Mouse (Mus musculus) left cerebral cortex, adult 11 months (tissue): ENCODE data around the gene Surf1.
"Not testable (repeated sequence)": the region's sequence is repeated elsewhere in the genome, so short reads cannot be mapped to it uniquely, and the experiment has no call there.

Experiments
- DNase-seq: peaks from one replicate; pipeline ENCODE4 v3.0.0; 2022; ENCODE audit warnings: low spot score

Surf1 gene

DNA sequence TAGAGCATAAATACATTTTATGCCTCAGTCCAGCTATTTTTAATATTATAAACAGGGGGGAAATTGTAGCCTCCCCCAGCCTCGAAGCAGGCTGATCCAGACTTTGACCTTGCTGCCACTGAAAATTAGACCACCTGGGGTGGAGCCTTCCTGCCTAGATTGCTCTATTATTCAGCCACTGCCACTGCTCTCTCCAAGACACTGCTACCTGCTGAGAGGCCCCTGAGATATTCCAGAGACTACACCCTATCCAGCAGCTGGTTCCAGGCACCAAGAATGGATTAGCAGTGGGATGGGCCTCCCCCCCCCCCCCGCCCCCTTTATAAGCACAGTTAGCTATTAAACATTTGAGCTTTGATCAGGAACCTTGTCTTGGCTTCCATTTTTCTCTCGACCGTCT lies 30.2 kb downstream of the Surf1 start:
- not testable (repeated sequence) for DNase-seq

DNA sequence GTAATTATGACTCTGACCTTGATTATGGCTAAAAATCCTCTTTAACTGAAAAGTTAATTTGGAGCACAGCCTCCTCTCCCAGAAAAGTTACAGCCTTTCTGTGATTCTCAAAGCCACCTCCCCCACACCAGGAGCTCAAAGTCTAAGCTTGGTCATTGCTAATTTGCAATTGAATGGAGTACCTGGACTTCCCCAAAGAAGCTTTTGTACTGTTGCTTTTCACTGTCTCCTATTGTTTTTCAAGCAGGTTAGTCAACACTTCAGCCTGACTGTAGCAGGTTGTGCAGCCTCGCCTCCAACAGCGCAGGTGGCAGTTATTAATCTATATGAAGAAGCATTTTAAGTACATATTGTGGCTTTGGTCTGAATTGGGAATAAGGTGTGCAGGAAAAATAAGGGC lies 30.8 kb downstream of the Surf1 start:
- DNase-seq = not testable (repeated sequence)

DNA sequence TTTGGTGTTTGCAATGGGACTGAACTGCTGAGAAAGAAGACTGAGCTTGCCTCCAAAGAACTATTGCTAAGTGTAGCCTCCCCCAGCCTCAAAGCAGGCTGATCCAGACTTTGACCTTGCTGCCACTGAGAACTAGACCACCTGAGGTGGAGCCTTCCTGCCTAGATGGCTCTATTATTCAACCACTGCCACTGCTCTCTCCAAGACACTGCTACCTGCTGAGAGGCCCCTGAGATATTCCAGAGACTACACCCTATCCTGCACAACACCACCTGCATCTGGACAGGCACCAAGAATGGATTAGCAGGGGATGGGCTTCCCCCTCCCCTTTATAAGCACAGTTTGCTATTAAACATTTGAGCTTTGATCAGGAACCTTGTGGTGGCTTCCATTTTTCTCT lies 37.8 kb downstream of the Surf1 start:
- no peak for DNase-seq

DNA sequence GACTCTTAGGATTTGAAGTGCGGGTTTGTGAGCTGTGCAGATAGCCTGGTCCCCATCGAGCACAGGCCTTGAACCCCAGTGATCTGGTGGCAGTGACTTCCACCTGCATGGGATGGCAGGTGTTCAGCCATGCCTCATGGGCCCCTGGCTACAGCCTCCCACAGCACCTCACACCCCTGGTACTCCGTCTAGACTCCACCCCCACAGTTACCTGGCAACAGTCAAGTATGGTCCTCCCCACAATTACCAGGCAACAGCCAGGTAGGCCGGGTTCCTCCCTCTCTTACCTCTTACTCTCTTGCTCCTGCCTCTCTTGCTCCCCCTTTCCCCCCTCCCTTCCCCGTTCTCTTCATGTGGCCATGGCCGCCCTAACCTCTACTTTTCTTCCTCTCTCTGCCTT lies 45.7 kb downstream of the Surf1 start:
- no peak for DNase-seq

DNA sequence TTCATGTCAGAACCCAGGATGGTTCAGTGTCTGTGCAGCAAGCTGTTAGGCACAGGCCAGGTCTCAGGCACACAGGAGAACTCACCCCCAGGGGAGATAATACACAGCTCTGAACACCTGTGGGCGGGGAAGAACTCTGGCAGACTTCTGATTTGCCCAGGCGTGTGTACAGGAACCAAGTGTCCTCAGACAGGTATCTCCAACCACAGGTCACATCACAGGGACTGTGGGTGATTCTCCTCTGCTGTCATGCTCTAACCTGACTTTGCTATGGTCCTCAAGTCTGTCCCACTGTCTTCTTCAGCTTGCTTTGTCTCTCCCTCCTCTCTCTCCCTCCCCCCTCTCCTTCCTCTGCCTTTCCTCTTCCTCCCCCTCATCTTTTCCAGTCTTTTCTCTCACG lies 51.5 kb downstream of the Surf1 start, which contains the start of gene Abo:
Abo (minus strand) TSS at position 101 of the 400 bp plus-strand sequence.
- no peak for DNase-seq
